Mouse (Mus musculus) adrenal gland, postnatal 36 days (tissue): Measurements from ENCODE around the gene Vmn1r62. TPM values are rescaled to one million over a fixed set of nuclear protein-coding genes. Genes with fewer than 3 reads are reported as not detected.
"Not testable (repeated sequence)": the region's sequence is repeated elsewhere in the genome, so short reads cannot be mapped to it uniquely, and the experiment has no call there.

Experiments
- DNase-seq, 2 experiments: peaks; one replicate each; pipeline ENCODE4 v3.0.0; 2021; ENCODE audit warnings: mixed read lengths in 1 of 2
- long read RNA-seq, 2 experiments: library from polyadenylated mRNA; stranded (forward); transcript quantifications; one replicate each; pipeline ENCODE4 v2.0.0; 2021; ENCODE audit warnings: borderline sequencing depth in 2 of 2
- total RNA-seq, 2 experiments: library from RNA; stranded (reverse); gene quantifications; 2 replicates each; pipeline ENCODE4 v1.2.3; 2021

The Vmn1r62 gene
- not detected for total RNA-seq
- long read RNA-seq, experiment 1 = 0 reads
- long read RNA-seq, experiment 2 = 0 reads

GRCm38 (mm10) chr7:5673331-5673730, at the start of gene Vmn1r62:
Vmn1r62 (plus strand) TSS chr7:5673631.
- DNase-seq = not testable (repeated sequence)

Other genes with a start within 250 kb of the Vmn1r62 start
- not detected for gene Vmn1r59, start 216.9 kb upstream of the Vmn1r62 start, total RNA-seq
- not detected for gene Vmn2r28, start 179.7 kb upstream of the Vmn1r62 start, total RNA-seq
- not detected for gene Vmn1r60, start 126.3 kb upstream of the Vmn1r62 start, total RNA-seq
- not detected for gene Vmn1r61, start 60.3 kb upstream of the Vmn1r62 start, total RNA-seq
- not detected for gene Vmn1r63, start 131.8 kb downstream of the Vmn1r62 start, total RNA-seq
- not detected for gene Vmn1r64, start 210.9 kb downstream of the Vmn1r62 start, total RNA-seq